Mouse (Mus musculus) liver, adult 2 months (tissue): ENCODE results near the gene Casq1.

Source experiments
- CTCF ChIP-seq: fragments of 200-500 bp; IDR thresholded peaks from 2 replicates; pipeline ENCODE4 v1.5.1; 2011; ENCODE audit warnings: low read depth, low read length, control low read depth
- POLR2A ChIP-seq: fragments of 200-500 bp; IDR thresholded peaks from 2 replicates; pipeline ENCODE4 v1.6.1; 2011; ENCODE audit warnings: low read length, control low read depth; ENCODE audit not compliant: insufficient read depth; ENCODE audit errors: extremely low read depth

DNA sequence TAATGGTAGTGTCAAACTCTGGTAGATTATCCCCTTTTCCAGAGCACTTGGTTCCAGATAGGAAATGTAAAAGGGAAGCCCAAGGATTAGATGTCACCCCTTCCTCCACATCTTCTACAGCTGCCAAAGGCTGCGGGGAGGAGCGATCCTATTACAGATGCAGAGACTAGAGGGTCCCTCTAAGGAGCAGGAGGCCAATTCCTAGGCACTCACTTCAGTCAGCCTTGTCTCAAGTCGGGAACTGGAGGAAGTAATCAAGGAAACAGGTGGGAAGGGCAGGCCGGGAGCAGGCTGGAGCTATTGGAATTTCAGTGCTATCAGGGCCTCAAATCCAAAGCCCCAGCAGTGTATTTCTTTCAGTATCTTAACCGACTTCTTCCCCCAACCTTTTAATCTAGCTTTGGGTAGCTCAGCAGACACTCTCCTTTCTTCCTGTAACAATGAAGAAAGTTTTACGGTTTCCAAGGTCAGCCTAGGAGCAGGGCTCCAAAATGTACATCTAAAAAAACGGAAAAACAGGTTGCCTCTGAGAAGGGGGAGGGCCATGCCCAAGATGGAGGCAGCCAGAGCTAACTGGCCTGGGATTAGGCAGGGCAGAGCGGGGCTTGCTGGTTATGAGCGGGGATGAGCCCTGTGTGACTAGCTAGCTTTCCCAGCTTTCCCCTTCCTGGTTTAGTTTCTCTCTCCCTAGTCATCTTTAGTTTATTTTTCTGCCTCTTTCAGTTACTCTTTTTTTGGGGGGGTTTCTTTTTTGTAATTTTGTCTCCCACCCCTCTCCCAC is 15.4 kb downstream of the Casq1 start:
- no peak for TF ChIP-seq CTCF
- no peak for TF ChIP-seq POLR2A
